Mouse (Mus musculus) cerebellum, adult 2 months (tissue): ENCODE data around the gene Depdc5.

Source experiments
- CTCF ChIP-seq: fragments of 200-500 bp; IDR thresholded peaks from 2 replicates; pipeline ENCODE4 v1.5.1; 2011; ENCODE audit warnings: low read depth, mild to moderate bottlenecking, control low read depth, low read length, moderate library complexity, borderline replicate concordance; ENCODE audit not compliant: insufficient read depth
- POLR2A ChIP-seq: fragments of 200-500 bp; IDR thresholded peaks from 2 replicates; pipeline ENCODE4 v1.6.1; 2011; ENCODE audit warnings: low read length, control low read depth, borderline replicate concordance; ENCODE audit not compliant: insufficient read depth

- TF ChIP-seq CTCF = no peak
- TF ChIP-seq POLR2A = no peak
Measured at GRCm38 (mm10) chr5:32962581-32962980, 99.1 kb downstream of the Depdc5 start.
